Mouse (Mus musculus): ENCODE results near the gene Rnf25. TPM values are rescaled to one million over a fixed set of nuclear protein-coding genes. Genes with fewer than 3 reads are reported as not detected.

Gene Rnf25
- polyA plus RNA-seq, 1 experiment from 2014 or later = 41.6 TPM

DNA sequence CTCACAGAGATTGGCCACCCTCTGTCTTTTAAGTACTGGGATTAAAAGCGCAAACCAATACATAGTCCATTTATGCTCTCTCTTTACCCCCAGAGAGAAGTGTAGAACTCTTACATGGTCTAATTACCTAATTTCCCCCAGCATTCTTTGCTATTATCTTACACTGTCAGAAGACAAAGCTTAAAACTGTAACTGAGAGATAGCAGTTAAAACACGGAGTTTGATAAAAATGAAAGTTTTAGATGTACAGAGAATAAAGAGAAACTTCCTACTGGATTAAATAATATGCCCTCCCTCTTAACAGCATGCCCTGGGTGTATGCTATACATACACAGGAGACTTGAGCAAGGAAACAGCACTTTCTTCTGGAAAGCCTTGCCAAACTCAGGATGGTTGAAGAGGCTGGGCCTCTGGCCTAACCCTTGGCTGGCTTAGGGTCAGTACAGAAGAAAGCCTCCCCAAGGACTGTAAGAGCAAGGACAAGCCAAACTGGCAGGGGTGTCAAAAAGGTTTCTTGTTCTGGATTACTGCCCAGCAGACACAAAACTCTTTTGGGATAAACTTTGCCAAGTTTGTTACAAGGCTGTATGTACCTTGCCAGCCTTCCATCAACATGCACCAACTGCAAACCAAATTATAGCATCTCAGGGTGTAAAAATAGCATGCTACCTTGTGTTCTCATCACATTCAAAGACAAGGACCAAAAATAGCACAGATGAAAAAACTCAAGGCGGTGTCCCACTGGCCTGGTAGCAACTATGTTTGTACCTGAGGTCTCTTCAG is 16.4 kb downstream of the Rnf25 start:
- 96% methylated on average over 3 of the region's 3 CpGs for WGBS
- H3K36me3 ChIP-seq = peaks cover 37% of the 10 kb centered on the region
- no peak overlapping the region; the same call in 1 of the 2 replicates for H3K9ac ChIP-seq
- no peak for ATAC-seq (ENCODE audit: low FRiP score, low read depth)
- H3K4me1 ChIP-seq = peaks cover 28% of the 10 kb centered on the region
- no peaks in the 10 kb centered on the region for H3K27me3 ChIP-seq
- H3K9me3 ChIP-seq = no peaks in the 10 kb centered on the region
- H3K4me3 ChIP-seq = no peak overlapping the region
- no peak overlapping the region for H3K27ac ChIP-seq
- H3K4me2 ChIP-seq (replicated peaks) = no peak overlapping the region

DNA sequence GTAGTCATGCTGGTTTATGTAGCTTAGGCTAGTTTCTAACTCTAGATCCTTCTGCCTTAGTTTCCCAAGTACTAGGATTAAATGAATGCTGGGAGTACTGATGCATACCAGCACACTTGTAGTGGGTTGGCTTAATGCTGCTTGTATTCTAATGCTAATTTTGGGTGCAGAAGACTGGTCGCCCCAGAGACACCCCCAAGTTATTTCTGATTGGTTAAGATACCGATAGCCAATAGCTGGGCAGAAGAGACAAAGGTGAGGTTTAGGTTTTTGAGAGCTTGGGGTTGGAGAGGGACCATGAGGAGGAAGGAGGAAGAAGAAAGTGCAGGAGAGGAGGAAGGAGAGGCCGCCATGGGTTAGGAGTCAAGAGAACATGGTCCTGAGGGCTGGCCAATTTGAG is 18.6 kb downstream of the Rnf25 start:
- Histone ChIP-seq H3K4me2 (replicated peaks) (no peak overlapping the region), H3K4me1 (peaks cover 21% of the 10 kb centered on the region), H3K27ac (no peak overlapping the region), H3K36me3 (peaks cover 55% of the 10 kb centered on the region), H3K9ac (no peak overlapping the region), H3K4me3 (no peak overlapping the region), H3K9me3 (no peaks in the 10 kb centered on the region), H3K27me3 (no peaks in the 10 kb centered on the region)
- 80% methylated on average over 3 of the region's 3 CpGs for WGBS
- no peak for ATAC-seq (ENCODE audit: low FRiP score, low read depth)

DNA sequence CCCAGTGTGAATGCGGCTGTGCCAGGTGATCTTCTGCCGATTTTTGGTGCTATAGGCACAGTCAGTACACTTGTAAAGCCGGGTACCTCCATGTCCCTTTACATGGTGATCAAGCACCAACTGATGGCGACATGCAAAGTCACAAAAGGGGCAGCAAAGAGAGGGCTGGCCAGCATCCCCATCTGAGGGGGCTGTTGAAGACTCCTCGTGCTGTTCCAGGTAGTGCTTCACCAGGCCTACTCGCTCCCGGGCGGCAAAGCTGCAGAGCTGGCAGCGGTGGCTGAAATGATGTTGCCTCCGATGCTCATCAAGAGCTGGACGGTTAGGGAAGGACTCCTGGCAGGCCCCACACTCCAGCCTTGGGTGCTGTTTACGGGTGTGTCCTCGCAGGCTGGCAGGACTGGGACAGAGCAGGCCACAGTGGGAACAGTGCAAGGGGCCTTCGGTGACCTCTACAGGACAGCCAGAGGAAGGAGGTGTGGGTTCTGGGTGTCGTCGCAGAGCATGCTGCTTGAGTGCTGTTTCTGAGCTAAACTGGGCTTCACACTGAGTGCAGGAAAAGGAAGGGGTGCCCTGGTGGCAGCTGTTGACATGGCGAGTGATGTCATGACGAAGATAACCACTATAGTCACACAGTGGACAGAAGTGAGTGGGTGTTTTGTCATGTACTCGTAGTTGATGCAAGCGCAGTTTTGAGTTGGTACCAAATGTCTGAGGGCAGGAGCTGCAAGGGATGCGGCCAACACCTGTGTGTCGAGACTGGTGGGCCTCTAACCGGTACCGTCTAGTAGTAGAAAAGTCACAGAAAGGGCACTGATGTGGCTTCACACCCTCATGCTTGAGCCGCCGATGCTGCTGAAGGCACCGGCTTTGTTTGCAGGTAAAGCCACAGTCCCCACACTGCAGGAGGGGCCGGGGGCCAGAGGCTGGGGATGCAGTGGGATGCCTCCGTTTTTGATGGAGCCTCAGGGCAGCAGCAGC is 31.2 kb downstream of the Rnf25 start:
- ATAC-seq (ENCODE audit: low FRiP score, low read depth) = no peak
- Histone ChIP-seq H3K4me2 (replicated peaks) (no peak overlapping the region), H3K36me3 (peaks cover 95% of the 10 kb centered on the region), H3K27me3 (no peaks in the 10 kb centered on the region), H3K9me3 (no peaks in the 10 kb centered on the region), H3K4me1 (no peaks in the 10 kb centered on the region), H3K4me3 (no peak overlapping the region), H3K9ac (no peak overlapping the region), H3K27ac (no peak overlapping the region)
- WGBS = 93% methylated on average over 29 of the region's 29 CpGs

DNA sequence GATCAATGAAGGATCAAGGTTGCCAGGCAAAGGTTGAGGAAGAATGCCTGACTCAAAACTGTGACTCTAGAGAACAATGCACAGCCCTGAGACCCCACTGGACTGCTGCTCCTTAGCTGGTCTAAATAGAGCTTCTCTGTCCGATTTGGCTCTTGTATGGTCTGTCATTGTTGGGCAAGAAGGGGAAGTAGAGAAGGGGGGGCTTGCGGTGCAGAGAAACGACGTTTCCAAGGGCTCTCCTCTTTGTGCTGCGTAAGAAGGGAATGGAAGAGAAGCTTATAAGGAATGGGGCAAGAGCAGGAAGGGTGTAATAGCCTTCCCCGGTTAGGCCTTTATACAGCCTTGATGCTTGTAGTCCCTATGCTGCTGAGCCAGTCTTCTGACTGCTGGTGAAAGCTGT is 35.4 kb downstream of the Rnf25 start:
- 94% methylated on average over 6 of the region's 6 CpGs for WGBS
- H3K36me3 ChIP-seq = peaks cover 71% of the 10 kb centered on the region

DNA sequence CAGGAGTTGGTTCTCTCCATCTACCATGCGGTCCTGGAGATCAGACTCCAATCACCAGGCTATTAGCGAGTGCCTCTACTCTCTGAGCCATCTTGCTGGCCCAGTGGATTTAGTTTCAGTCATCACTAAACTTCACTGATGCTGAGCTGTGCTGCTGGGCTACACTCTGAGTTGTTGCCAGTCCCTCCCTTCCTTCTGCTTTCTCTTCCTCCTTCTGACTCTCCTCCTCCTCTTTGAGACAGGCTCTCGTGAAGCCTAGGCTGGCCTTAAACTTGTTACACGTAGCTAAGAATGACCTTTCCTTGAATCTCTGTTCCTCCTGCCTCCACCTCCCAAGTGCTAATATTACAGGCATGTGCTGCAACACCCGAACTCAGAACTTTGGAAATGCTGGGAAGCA is 42.1 kb downstream of the Rnf25 start:
- 82% methylated on average over 5 of the region's 5 CpGs for WGBS
- ATAC-seq (ENCODE audit: low FRiP score, low read depth) = no peak
- no peak overlapping the region for H3K9ac ChIP-seq
- no peak overlapping the region for H3K4me3 ChIP-seq
- H3K27me3 ChIP-seq = no peaks in the 10 kb centered on the region
- peaks cover 8% of the 10 kb centered on the region for H3K36me3 ChIP-seq
- H3K4me2 ChIP-seq (replicated peaks) = no peak overlapping the region
- no peak overlapping the region for H3K27ac ChIP-seq
- no peaks in the 10 kb centered on the region for H3K9me3 ChIP-seq
- H3K4me1 ChIP-seq = no peaks in the 10 kb centered on the region

More for the DNA sequence above, 35.4 kb downstream of the Rnf25 start:
- Histone ChIP-seq H3K9me3 (no peaks in the 10 kb centered on the region), H3K4me1 (no peaks in the 10 kb centered on the region), H3K4me2 (replicated peaks) (no peak overlapping the region), H3K27ac (no peak overlapping the region), H3K4me3 (no peak overlapping the region), H3K27me3 (no peaks in the 10 kb centered on the region), H3K9ac (no peak overlapping the region)
- ATAC-seq (ENCODE audit: low FRiP score, low read depth) = no peak

DNA sequence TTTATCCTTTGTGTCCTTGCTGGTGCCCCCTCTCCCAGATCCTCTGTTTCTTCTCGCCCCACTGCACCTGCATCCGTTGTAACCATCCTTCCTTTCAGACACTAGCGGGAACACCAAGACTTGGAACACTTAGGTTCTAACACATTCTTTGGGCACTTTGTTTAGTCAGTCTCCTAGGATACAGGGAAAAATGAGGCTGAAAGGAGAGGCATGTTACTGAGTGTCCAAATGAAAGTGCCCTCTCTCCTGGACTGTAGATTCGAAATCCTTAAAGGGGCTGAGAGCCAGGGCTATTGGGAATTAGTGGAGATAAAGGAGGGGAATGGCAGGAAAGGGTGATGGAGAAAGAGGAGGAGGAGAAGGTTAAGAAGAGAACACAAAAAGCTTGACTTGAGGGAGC is 57.0 kb downstream of the Rnf25 start, which contains the start of gene Usp37:
Usp37 (minus strand) TSS at position 101 of the 400 bp plus-strand sequence.
- Histone ChIP-seq H3K4me2 (replicated peaks) (peak within 1 kb of the TSS; percentile 41; the same call in 1 of the 2 replicates), H3K9ac (no peak within 1 kb of the TSS), H3K4me3 (no peak within 1 kb of the TSS), H3K9me3 (no peaks in the 10 kb centered on the region), H3K4me1 (peaks cover 11% of the 10 kb centered on the region; the same call in 1 of the 2 replicates), H3K27ac (no peak within 1 kb of the TSS), H3K27me3 (peaks cover 6% of the 10 kb centered on the region; the same call in 1 of the 2 replicates), H3K36me3 (no peaks in the 10 kb centered on the region)
- no peak for ATAC-seq (ENCODE audit: low FRiP score, low read depth)
- 83% methylated on average over 4 of the region's 4 CpGs for WGBS

Small RNA genes lying within 50 kb of the gene (microRNA-seq; reads per million reads assigned to microRNA genes)
- not detected for gene Gm25035

Other genes starting within 250 kb of the Rnf25 start
- gene Catip, start 239.3 kb downstream of the Rnf25 start, polyA plus RNA-seq (2015; fragmentation: Nextera tagmentation; extraction: Ambion mirVana) = 1.2 and 1.5 TPM in 2 replicates
- gene Slc11a1, start 226.2 kb downstream of the Rnf25 start, polyA plus RNA-seq (2015; fragmentation: Nextera tagmentation; extraction: Ambion mirVana) = 2.4 and 2.9 TPM in 2 replicates
- gene Ctdsp1, start 209.9 kb downstream of the Rnf25 start, polyA plus RNA-seq (2015; fragmentation: Nextera tagmentation; extraction: Ambion mirVana) = 87.5 and 90.9 TPM in 2 replicates
- 0.17 and 0.20 TPM in 2 replicates for gene Vil1, start 192.0 kb downstream of the Rnf25 start, polyA plus RNA-seq (2015; fragmentation: Nextera tagmentation; extraction: Ambion mirVana)
- 69.4 and 70.5 TPM in 2 replicates for gene Cnot9, start 95.3 kb downstream of the Rnf25 start, polyA plus RNA-seq (2015; fragmentation: Nextera tagmentation; extraction: Ambion mirVana)
- gene Plcd4, start 58.5 kb downstream of the Rnf25 start, polyA plus RNA-seq (2015; fragmentation: Nextera tagmentation; extraction: Ambion mirVana) = 0.79 and 1.5 TPM in 2 replicates
- 37.2 and 40.3 TPM in 2 replicates for gene Usp37, start 57.1 kb downstream of the Rnf25 start, polyA plus RNA-seq (2015; fragmentation: Nextera tagmentation; extraction: Ambion mirVana)
- 8.1 TPM in 2 replicates for gene Zfp142, start 13.2 kb downstream of the Rnf25 start, polyA plus RNA-seq (2015; fragmentation: Nextera tagmentation; extraction: Ambion mirVana)
- gene Bcs1l, start 13.1 kb downstream of the Rnf25 start, polyA plus RNA-seq (2015; fragmentation: Nextera tagmentation; extraction: Ambion mirVana) = 16.5 and 16.6 TPM in 2 replicates
- 9.6 and 10.9 TPM in 2 replicates for gene Stk36, start within 50 bp of the Rnf25 start, polyA plus RNA-seq (2015; fragmentation: Nextera tagmentation; extraction: Ambion mirVana)
- gene Ttll4, start 60.3 kb upstream of the Rnf25 start, polyA plus RNA-seq (2015; fragmentation: Nextera tagmentation; extraction: Ambion mirVana) = 16.3 and 19.1 TPM in 2 replicates
- gene Cyp27a1, start 112.2 kb upstream of the Rnf25 start, polyA plus RNA-seq (2015; fragmentation: Nextera tagmentation; extraction: Ambion mirVana) = 12.7 and 14.1 TPM in 2 replicates
- 1.9 and 2.1 TPM in 2 replicates for gene Prkag3, start 147.8 kb upstream of the Rnf25 start, polyA plus RNA-seq (2015; fragmentation: Nextera tagmentation; extraction: Ambion mirVana)
- gene Wnt6, start 170.5 kb upstream of the Rnf25 start, polyA plus RNA-seq (2015; fragmentation: Nextera tagmentation; extraction: Ambion mirVana) = 39.7 and 51.8 TPM in 2 replicates
- gene Wnt10a, start 190.1 kb upstream of the Rnf25 start, polyA plus RNA-seq (2015; fragmentation: Nextera tagmentation; extraction: Ambion mirVana) = 3.9 and 4.5 TPM in 2 replicates